Mouse (Mus musculus) megakaryocyte progenitor cell, adult 5-6 weeks (primary cell): Measurements from ENCODE around the gene Ppp2r5e. TPM values are rescaled to one million over a fixed set of nuclear protein-coding genes. Genes with fewer than 3 reads are reported as not detected.

Experiments
- ATAC-seq: replicated peaks from 2 replicates; pipeline ENCODE4 v1.8.0; 2016; ENCODE audit warnings: mild to moderate bottlenecking, moderate TSS enrichment, inconsistent platforms; ENCODE audit not compliant: poor library complexity
- total RNA-seq, 2 experiments: library from RNA; stranded (forward) in 1 of 2; stranded (reverse) in 1 of 2; fragments of 157-497, 149-512 nt in 1 of 2; fragments of 200-1000 nt in 1 of 2; gene quantifications; 2 replicates each; pipeline versions ENCODE4 v1.2.3 to v1.2.4; 2015 to 2017

Ppp2r5e gene
- total RNA-seq, 2 experiments from 2014 or later: 11.9 to 35.2 TPM

GRCm38 (mm10) chr12:75579076-75579475 lies 17.0 kb downstream of the Ppp2r5e start:
- no peak for ATAC-seq

- ATAC-seq: peak; percentile 77
Measured at GRCm38 (mm10) chr12:75577255-75577654, 18.8 kb downstream of the Ppp2r5e start.

GRCm38 (mm10) chr12:75572271-75572670 lies 23.8 kb downstream of the Ppp2r5e start:
- ATAC-seq: peak; percentile 88

GRCm38 (mm10) chr12:75570138-75570537 lies 25.9 kb downstream of the Ppp2r5e start:
- no peak for ATAC-seq

- no peak for ATAC-seq
Measured at GRCm38 (mm10) chr12:75567745-75568144, 28.3 kb downstream of the Ppp2r5e start.

- no peak for ATAC-seq
Measured at GRCm38 (mm10) chr12:75565756-75566155, 30.3 kb downstream of the Ppp2r5e start.

- peak; percentile 73 for ATAC-seq
Measured at GRCm38 (mm10) chr12:75564498-75564897, 31.5 kb downstream of the Ppp2r5e start.

GRCm38 (mm10) chr12:75562996-75563618 lies 32.9 kb downstream of the Ppp2r5e start:
- no peak; the same call in 1 of the 2 replicates for ATAC-seq

GRCm38 (mm10) chr12:75560681-75561387 lies 35.2 kb downstream of the Ppp2r5e start:
- peak; percentile 68 for ATAC-seq

- ATAC-seq: no peak
Measured at GRCm38 (mm10) chr12:75559196-75559595, 36.8 kb downstream of the Ppp2r5e start.

GRCm38 (mm10) chr12:75557813-75558212 lies 38.2 kb downstream of the Ppp2r5e start:
- ATAC-seq: no peak

- ATAC-seq: no peak
Measured at GRCm38 (mm10) chr12:75555032-75555431, 41.0 kb downstream of the Ppp2r5e start.

GRCm38 (mm10) chr12:75552296-75552695 lies 43.7 kb downstream of the Ppp2r5e start:
- no peak for ATAC-seq

GRCm38 (mm10) chr12:75551671-75552070 lies 44.4 kb downstream of the Ppp2r5e start:
- no peak for ATAC-seq

GRCm38 (mm10) chr12:75548999-75549398 lies 47.0 kb downstream of the Ppp2r5e start:
- ATAC-seq: no peak

- no peak for ATAC-seq
Measured at GRCm38 (mm10) chr12:75547174-75547573, 48.9 kb downstream of the Ppp2r5e start.

- ATAC-seq: no peak
Measured at GRCm38 (mm10) chr12:75546241-75546640, 49.8 kb downstream of the Ppp2r5e start.

- no peak for ATAC-seq
Measured at GRCm38 (mm10) chr12:75545431-75545925, 50.6 kb downstream of the Ppp2r5e start.

- no peak for ATAC-seq
Measured at GRCm38 (mm10) chr12:75544666-75545065, 51.4 kb downstream of the Ppp2r5e start.

- no peak for ATAC-seq
Measured at GRCm38 (mm10) chr12:75544259-75544658, 51.8 kb downstream of the Ppp2r5e start.

GRCm38 (mm10) chr12:75543346-75543745 lies 52.7 kb downstream of the Ppp2r5e start:
- ATAC-seq: no peak

- no peak for ATAC-seq
Measured at GRCm38 (mm10) chr12:75540621-75541171, 55.3 kb downstream of the Ppp2r5e start.
